Mouse (Mus musculus) liver, embryonic 15.5 days (tissue): Measurements from ENCODE around the gene Cdk6. TPM values are rescaled to one million over a fixed set of nuclear protein-coding genes. Genes with fewer than 3 reads are reported as not detected.
"Not testable (repeated sequence)": the region's sequence is repeated elsewhere in the genome, so short reads cannot be mapped to it uniquely, and the experiment has no call there.

Experiments used
- ATAC-seq: fragments of 200-750 bp; cut with Nextera tagmentation; 2 replicates; pipeline ENCODE4 v1.8.0; 2017; ENCODE audit warnings: moderate number of reproducible peaks, mild to moderate bottlenecking, moderate library complexity; ENCODE audit not compliant: insufficient read depth
- H3K27ac ChIP-seq: fragments of 300-500 bp; sonication (generic); replicated peaks from 2 replicates; pipeline ENCODE4 v1.5.1; 2015; ENCODE audit warnings: mild to moderate bottlenecking, inconsistent platforms
- H3K27me3 ChIP-seq: fragments of 300-500 bp; sonication (generic); 2 replicates; pipeline ENCODE4 v1.6.1; 2015; ENCODE audit warnings: mild to moderate bottlenecking, inconsistent platforms
- H3K36me3 ChIP-seq: fragments of 300-500 bp; sonication (generic); replicated peaks from 2 replicates; pipeline ENCODE4 v1.6.1; 2015; ENCODE audit warnings: moderate library complexity, mild to moderate bottlenecking, inconsistent platforms
- H3K4me1 ChIP-seq: fragments of 300-500 bp; sonication (generic); replicated peaks from 2 replicates; pipeline ENCODE4 v1.6.1; 2015; ENCODE audit warnings: inconsistent platforms
- H3K4me2 ChIP-seq: fragments of 300-500 bp; sonication (generic); 2 replicates; pipeline ENCODE4 v1.6.1; 2015; ENCODE audit warnings: moderate library complexity, mild to moderate bottlenecking, inconsistent platforms
- H3K4me3 ChIP-seq: fragments of 300-500 bp; sonication (generic); replicated peaks from 2 replicates; pipeline ENCODE4 v1.5.1; 2015; ENCODE audit warnings: mild to moderate bottlenecking, inconsistent platforms
- H3K9ac ChIP-seq: fragments of 300-500 bp; sonication (generic); 2 replicates; pipeline ENCODE4 v1.6.1; 2015; ENCODE audit warnings: moderate library complexity, mild to moderate bottlenecking, inconsistent platforms
- H3K9me3 ChIP-seq: fragments of 300-500 bp; sonication (generic); replicated peaks from 2 replicates; pipeline ENCODE4 v1.6.1; 2016; ENCODE audit warnings: inconsistent platforms
- WGBS: fragments of 180-500 bp; shearing (Covaris S2); methylation state at CpG from one replicate; pipeline ENCODE4 v1.1.7; 2015; ENCODE audit warnings: mixed read lengths; ENCODE audit not compliant: insufficient replicate concordance; 5-methylcytosine and 5-hydroxymethylcytosine counted together
- polyA plus RNA-seq: library from polyadenylated mRNA; unstranded; fragments of >200 nt; fragmentation: Nextera tagmentation; extraction: Ambion mirVana; gene quantifications from 2 replicates; pipeline ENCODE4 v1.2.1, GENCODE M21; 2015

The Cdk6 gene
- polyA plus RNA-seq, 1 experiment from 2014 or later: 19.2 TPM

GRCm38 (mm10) chr5:3438453-3439003 lies 97.2 kb downstream of the Cdk6 start:
- not testable (repeated sequence) for H3K9me3 ChIP-seq, H3K4me2 ChIP-seq, ATAC-seq, H3K27ac ChIP-seq, H3K9ac ChIP-seq, H3K27me3 ChIP-seq, H3K4me3 ChIP-seq, H3K4me1 ChIP-seq, H3K36me3 ChIP-seq
- 73% methylated on average over 9 of the region's 9 CpGs for WGBS

DNA sequence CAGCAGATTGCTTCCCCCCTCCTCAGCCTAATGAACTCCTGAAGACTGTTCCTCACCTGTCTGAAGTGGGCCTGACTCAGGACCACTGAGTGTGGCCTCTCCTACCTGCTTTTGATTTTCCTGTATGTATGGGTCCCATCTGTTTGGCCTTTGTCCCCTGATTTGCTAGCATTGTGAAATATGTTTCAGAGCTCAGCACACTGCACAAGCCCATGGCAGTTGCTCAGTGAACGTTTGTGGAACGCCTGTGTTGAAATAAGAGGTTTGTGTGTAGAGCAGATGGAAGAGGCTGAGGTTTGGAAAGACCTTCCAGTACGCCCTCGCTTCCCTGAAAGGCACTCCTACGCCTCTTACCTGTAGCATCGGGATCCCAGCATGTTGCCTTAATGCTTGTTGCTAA lies 98.1 kb downstream of the Cdk6 start:
- not testable (repeated sequence) for H3K4me2 ChIP-seq, H3K9me3 ChIP-seq, H3K27me3 ChIP-seq, H3K4me3 ChIP-seq, H3K36me3 ChIP-seq, H3K9ac ChIP-seq, H3K4me1 ChIP-seq
- WGBS: 60% methylated on average over 6 of the region's 6 CpGs
- ATAC-seq: peak; percentile 52; the same call in 1 of the 2 replicates
- H3K27ac ChIP-seq: peak overlapping the region; percentile 41; the same call in 1 of the 2 replicates

DNA sequence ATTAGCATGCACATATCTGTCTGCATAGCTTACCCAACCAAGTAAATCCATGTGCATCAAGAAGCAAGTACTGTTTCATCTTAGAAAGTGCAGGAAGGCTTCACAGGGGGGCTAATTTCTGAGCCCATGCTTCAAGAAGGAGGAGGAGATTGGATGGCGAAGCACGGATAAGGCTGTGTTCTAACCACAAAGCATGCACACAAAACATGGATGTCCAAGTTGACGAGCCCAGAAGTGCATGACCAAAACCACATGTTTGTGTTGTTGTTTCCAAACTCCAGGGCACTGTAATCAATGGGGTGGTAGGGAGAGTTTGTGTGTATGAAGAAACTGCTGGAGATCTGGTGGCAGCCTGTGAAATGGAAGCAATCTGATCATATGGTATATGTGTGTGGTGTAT lies 101.2 kb downstream of the Cdk6 start:
- H3K27ac ChIP-seq, ATAC-seq, H3K9ac ChIP-seq, H3K36me3 ChIP-seq, H3K4me1 ChIP-seq, H3K4me3 ChIP-seq, H3K9me3 ChIP-seq, H3K4me2 ChIP-seq, H3K27me3 ChIP-seq: not testable (repeated sequence)
- WGBS: 48% methylated on average over 3 of the region's 3 CpGs

DNA sequence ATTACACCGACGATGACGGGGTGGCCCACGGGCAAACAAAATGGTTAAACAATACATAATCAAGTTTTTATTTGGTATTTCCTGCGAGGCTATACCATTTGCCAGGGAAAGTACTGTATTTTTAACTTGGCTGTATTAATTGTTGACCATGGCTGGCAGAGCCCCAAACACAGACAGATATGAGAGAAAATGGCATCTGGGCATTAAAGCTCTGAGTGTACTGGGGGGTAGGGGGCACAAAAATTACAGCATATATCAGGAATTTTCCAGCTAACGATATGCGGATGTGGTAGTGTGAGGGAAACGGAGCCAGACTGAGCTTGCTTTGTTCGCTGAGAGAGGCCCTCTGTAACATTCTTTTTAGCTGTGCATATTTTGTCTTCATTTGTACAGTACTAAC lies 109.9 kb downstream of the Cdk6 start:
- H3K4me1 ChIP-seq, H3K36me3 ChIP-seq, H3K4me2 ChIP-seq, H3K4me3 ChIP-seq, H3K9ac ChIP-seq, H3K9me3 ChIP-seq, H3K27me3 ChIP-seq, H3K27ac ChIP-seq, ATAC-seq: not testable (repeated sequence)
- 72% methylated on average over 9 of the region's 9 CpGs for WGBS

- not testable (repeated sequence) for H3K4me1 ChIP-seq, H3K9ac ChIP-seq, H3K4me3 ChIP-seq, H3K4me2 ChIP-seq, H3K27me3 ChIP-seq, H3K9me3 ChIP-seq, H3K36me3 ChIP-seq, H3K27ac ChIP-seq
- ATAC-seq: peak; percentile 51
- WGBS: 52% methylated on average over 6 of the region's 6 CpGs
Measured at GRCm38 (mm10) chr5:3453946-3454345, 112.7 kb downstream of the Cdk6 start.

- no peaks in the 10 kb centered on the region for H3K36me3 ChIP-seq
- H3K4me3 ChIP-seq: no peak overlapping the region
- no peak; the same call in 1 of the 2 replicates for ATAC-seq
- no peaks in the 10 kb centered on the region for H3K9me3 ChIP-seq
- H3K27me3 ChIP-seq: no peaks in the 10 kb centered on the region
- peaks cover 48% of the 10 kb centered on the region for H3K4me1 ChIP-seq
- H3K9ac ChIP-seq: no peak overlapping the region
- no peak overlapping the region for H3K4me2 ChIP-seq
- 26% methylated on average over 9 of the region's 9 CpGs for WGBS
- no peak overlapping the region for H3K27ac ChIP-seq
Measured at GRCm38 (mm10) chr5:3460907-3461306, 119.6 kb downstream of the Cdk6 start.

GRCm38 (mm10) chr5:3461401-3461800 lies 120.1 kb downstream of the Cdk6 start:
- H3K9me3 ChIP-seq: no peaks in the 10 kb centered on the region
- H3K27me3 ChIP-seq: no peaks in the 10 kb centered on the region
- 53% methylated on average over 7 of the region's 7 CpGs for WGBS
- no peak overlapping the region for H3K4me2 ChIP-seq
- no peak for ATAC-seq
- H3K27ac ChIP-seq: no peak overlapping the region
- H3K36me3 ChIP-seq: no peaks in the 10 kb centered on the region
- no peak overlapping the region for H3K4me3 ChIP-seq
- peaks cover 48% of the 10 kb centered on the region for H3K4me1 ChIP-seq
- no peak overlapping the region for H3K9ac ChIP-seq

DNA sequence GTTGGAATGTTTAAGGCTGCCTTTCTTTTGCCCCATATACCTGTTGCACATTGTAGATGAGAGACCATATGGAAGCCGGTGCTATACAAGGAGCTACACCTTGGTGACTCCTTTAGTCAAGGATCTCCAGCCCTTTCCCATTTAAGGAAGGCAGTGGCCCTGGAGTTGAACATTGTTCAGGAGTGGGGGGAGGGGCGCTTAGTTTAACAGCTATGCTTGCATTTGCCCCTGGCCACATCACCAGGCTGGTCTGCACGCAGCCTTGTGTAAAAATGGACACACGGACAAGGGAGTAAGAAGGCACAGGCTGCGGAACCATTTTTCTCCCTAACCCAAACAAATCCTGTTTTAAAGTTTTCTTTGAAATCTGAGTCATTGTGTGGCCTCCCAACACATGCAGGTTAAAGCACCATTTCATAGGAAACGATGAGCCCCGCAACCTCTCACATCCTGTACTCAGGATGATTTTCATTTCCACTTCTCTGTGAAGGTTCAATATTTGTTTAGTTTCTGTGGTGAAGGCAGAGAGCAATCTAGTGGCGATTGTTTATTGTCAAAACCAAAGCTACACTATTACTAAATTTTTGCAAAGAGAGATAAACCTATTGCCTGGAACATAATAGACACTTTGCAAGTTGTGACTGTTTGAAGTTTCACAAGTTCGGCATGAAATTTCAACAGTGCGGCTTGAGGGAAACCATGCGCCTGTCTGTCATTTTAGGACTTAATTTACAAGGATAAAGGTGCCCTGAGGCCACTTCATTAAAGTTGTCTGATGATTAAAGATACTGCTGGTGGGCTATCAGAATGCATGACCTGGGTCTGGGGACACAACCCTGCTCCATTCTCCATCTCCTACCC lies 121.8 kb downstream of the Cdk6 start:
- H3K4me2 ChIP-seq: no peak overlapping the region
- 71% methylated on average over 11 of the region's 11 CpGs for WGBS
- no peak overlapping the region for H3K9ac ChIP-seq
- no peak overlapping the region for H3K27ac ChIP-seq
- H3K4me3 ChIP-seq: no peak overlapping the region
- peaks cover 48% of the 10 kb centered on the region for H3K4me1 ChIP-seq
- ATAC-seq: no peak
- no peaks in the 10 kb centered on the region for H3K9me3 ChIP-seq
- no peaks in the 10 kb centered on the region for H3K27me3 ChIP-seq
- H3K36me3 ChIP-seq: no peaks in the 10 kb centered on the region

DNA sequence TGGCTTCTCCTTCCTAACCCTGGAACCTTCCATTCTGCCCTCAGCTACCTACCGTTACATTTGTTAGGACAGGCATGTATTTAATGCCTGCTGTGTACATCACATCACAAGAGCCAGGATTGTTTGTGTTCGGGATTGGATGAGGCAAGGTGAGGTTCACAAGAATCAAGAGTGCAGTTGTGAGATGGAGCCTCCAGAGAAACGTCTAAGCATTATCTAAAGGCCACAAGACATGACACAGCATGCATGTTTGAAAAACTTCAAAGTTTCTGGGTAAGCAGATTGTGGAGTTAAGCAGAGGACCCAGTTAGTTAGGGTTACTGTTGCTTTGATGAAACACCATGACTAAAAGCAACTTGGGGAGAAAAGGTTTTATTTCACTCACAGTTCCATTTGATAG lies 122.5 kb downstream of the Cdk6 start:
- 38% methylated on average over 3 of the region's 3 CpGs for WGBS
- no peak for ATAC-seq
- H3K4me3 ChIP-seq: no peak overlapping the region
- no peak overlapping the region for H3K27ac ChIP-seq
- H3K36me3 ChIP-seq: no peaks in the 10 kb centered on the region
- peaks cover 48% of the 10 kb centered on the region for H3K4me1 ChIP-seq
- no peaks in the 10 kb centered on the region for H3K9me3 ChIP-seq
- H3K4me2 ChIP-seq: no peak overlapping the region
- no peak overlapping the region for H3K9ac ChIP-seq
- H3K27me3 ChIP-seq: no peaks in the 10 kb centered on the region

DNA sequence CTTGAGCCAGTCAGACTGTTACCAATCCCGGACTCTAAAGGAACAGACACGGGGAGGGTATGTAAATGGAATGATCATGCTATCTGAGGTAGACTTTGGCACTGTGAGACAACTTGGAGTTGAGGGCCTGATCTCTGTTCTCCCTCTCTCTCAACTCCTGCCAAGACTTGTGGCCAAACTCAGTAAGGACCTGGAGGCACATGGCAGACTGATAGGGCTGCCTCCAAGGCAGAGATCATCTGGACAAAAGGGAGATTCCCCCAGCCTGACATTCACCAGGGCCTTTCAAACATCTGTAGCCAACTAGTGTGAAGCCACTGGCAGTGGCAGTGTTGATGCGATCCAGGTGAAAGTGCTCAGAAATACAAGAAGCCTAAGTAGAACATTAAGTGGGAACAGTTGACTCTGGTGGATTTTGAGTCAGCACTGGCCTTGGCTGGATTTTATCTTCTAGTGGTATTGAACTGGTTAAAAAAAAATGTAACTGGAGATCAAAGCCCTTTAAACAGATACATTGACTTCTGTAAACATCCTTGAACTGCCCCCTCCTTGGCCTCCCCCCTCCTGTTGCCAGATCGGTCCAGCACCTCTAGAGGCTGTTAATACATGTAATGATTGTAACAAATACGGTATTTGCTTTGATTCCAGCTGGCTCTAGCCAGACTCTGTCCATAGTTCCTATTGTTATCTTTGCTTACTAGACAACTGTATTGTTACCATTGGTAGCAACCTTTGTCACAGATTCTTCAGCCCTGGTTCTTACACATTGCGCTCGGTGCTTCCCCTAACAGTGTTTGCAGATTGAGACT lies 125.0 kb downstream of the Cdk6 start:
- Histone ChIP-seq H3K9ac (no peak overlapping the region), H3K27ac (no peak overlapping the region), H3K27me3 (no peaks in the 10 kb centered on the region), H3K36me3 (no peaks in the 10 kb centered on the region), H3K4me1 (peaks cover 36% of the 10 kb centered on the region), H3K9me3 (no peaks in the 10 kb centered on the region), H3K4me3 (no peak overlapping the region), H3K4me2 (no peak overlapping the region)
- no peak for ATAC-seq
- WGBS: 68% methylated on average over 7 of the region's 7 CpGs

DNA sequence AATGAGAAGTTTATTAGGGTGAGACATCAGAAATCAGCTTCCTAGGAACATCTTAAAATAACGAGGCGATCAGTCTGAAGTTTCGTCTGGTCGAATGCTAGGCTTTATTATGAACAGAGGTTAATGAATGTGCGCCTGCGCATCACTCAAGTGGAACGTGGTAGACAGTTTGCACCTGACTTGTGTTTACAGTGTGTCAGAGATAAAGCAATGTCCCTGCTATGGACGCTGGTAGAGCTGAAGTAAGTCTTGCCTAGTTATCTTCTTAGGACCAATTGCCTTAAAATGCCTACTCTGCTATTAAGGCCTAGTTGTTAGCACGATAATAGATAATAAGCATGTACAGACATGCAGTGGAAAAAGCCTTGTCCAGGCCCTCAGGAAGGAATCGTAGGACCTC lies 129.6 kb downstream of the Cdk6 start:
- WGBS: 64% methylated on average over 10 of the region's 10 CpGs
- H3K4me2 ChIP-seq: no peak overlapping the region
- H3K27ac ChIP-seq: no peak overlapping the region
- no peaks in the 10 kb centered on the region for H3K4me1 ChIP-seq
- no peak overlapping the region for H3K4me3 ChIP-seq
- H3K9me3 ChIP-seq: no peaks in the 10 kb centered on the region
- no peak overlapping the region for H3K9ac ChIP-seq
- no peaks in the 10 kb centered on the region for H3K27me3 ChIP-seq
- H3K36me3 ChIP-seq: peaks cover 6% of the 10 kb centered on the region; the same call in 1 of the 2 replicates
- ATAC-seq: no peak
